Mouse (Mus musculus): ENCODE data around the gene Prmt9.

- TF ChIP-seq CTCF (IDR thresholded peaks at IDR 0.05) (no peak), EP300 (IDR thresholded peaks at IDR 0.05) (no peak)
Measured at GRCm38 (mm10) chr8:77549121-77549706, at the start of gene Prmt9.
